Mouse (Mus musculus): ENCODE results near the gene Pianp.

Pianp gene

DNA sequence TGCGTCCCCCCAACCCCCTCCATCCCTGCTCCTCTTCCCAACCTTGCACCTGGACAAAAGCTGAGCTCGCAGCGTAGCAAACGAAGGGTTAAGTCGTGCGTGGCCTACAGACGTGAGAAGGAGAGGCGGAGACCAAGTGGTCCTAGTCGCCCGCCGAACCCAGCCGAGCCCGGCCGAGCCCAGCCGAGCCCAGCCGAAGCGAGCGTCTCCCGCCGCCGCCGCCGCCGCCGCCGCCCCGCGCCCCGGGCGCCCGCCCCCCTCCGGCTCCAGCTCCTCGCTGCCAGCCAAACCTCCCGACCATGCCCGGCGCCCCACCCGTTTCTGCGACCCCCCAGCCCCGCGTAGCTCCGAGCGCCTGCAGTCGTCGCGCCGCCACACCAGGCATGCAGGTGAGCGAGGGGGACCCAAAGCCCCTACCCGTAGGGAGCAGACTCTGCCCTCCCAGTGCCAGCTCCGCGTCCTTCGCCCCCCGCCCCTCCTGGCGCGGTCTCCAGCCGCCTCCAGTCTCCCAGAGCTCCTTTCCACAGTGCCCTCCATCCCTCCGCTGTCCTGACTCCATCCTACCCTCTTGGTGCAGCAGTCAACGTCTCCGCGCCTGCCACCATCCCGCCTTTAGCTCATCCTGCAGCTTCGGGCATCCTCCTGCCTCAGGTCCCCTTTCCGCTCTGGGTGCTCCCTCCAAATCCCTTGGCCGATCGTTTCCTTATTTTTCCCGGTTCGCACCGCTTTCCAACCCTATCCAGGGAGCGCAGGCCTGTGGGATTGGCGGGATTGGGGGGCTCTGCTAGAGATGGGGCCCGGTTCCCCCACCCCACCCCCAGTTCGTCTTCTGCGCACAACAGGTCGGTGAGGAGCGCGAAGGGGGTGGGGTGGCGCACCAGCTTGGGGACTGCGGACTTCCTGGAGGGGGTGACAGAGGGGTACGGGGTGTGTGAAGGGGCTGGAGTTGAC lies at the start of gene Pianp:
Gene Pianp (plus strand): TSS at position 144 of the 951 bp plus-strand sequence.
- in situ Hi-C loops (cut with MboI; ENCODE audit: unreplicated experiment in 2 of 2) = no loop called here

GRCm38 (mm10) chr6:124953991-124954715 lies 42.3 kb upstream of the Pianp start:
- in situ Hi-C loops (cut with MboI; ENCODE audit: unreplicated experiment in 2 of 2) = loop anchor here in 1 of 2 experiments (25.0 kb wide), 1 partner anchor 542 kb away; the partner anchor contains the start of gene Pex5

DNA sequence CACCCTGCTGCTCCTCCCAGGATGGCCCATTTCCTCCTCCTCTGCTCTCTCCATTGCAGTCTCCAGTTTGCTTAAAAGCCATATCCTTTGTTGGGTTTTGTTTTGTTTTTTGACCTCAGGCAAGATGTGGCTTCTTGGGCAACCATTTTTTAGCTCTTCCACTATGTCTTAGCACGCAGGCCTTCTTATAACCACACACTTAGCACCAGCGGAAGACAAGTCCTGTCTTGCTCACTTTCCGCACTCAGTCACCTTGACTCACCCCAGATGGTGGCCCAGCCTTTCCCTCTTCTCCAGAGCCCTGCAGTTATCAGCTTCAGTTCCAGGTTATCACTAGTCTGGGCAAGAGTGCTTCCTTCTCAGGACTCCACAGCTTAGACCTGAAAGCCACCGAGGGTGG lies 41.3 kb upstream of the Pianp start:
- in situ Hi-C loops (cut with MboI; ENCODE audit: unreplicated experiment in 2 of 2) = loop anchor here in 1 of 2 experiments (25.0 kb wide), 1 partner anchor 543 kb away; the partner anchor contains the start of gene Pex5

- in situ Hi-C loops (cut with MboI; ENCODE audit: unreplicated experiment in 2 of 2) = loop anchor here in 1 of 2 experiments (25.0 kb wide), 1 partner anchor 546 kb away; the partner anchor contains the start of gene Pex5
Observed at GRCm38 (mm10) chr6:124958127-124958526, 38.4 kb upstream of the Pianp start.

- in situ Hi-C loops (cut with MboI; ENCODE audit: unreplicated experiment in 2 of 2) = loop anchor here in 1 of 2 experiments (10.0 to 25.0 kb wide), 2 partner anchors 105 to 548 kb away; partner anchors contain the start of genes P3h3 and Pex5
Observed at GRCm38 (mm10) chr6:124959960-124960359, 36.5 kb upstream of the Pianp start.

DNA sequence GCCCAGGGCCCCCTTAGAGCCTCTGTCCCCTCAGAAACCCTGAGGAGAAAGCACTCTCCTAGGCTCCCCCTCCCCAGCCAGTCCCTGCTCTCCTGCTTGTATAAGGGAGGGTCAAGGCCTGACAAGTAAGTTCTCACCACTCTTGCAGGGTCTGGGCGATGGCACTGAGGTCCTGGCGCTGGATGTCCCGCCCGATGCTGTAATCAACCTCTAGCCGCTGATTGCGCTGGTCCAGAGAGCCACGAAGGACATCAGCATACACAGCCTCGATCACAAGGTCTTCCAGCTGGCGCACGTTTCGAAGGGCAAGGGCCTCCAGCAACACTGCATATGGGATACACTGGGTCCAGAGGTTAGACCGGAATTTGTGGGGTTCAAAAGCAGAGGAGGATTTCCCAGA lies 35.5 kb upstream of the Pianp start:
- in situ Hi-C loops (cut with MboI; ENCODE audit: unreplicated experiment in 2 of 2) = loop anchor here in 1 of 2 experiments (10.0 to 25.0 kb wide), 2 partner anchors 106 to 549 kb away; partner anchors contain the start of genes P3h3 and Pex5

DNA sequence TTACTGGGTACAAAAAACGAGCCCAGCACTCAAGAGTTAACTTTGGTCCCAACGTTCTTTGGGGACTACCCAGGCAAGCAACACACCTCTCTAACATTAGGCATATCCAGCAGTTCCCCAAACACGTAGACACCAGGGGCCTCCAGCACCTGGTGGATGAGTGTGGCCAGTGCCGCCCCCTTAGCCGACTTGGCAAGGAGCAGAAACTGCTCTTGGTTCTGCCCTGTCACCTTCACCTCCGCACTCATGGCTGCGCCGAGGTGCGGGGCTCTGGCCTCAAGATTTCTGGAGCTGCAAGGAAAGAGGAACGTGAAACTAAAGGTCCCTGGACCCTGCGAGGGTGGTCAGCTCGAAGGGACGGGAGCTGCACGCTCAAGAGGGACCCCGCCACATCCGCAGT lies 31.9 kb upstream of the Pianp start:
- in situ Hi-C loops (cut with MboI; ENCODE audit: unreplicated experiment in 2 of 2) = loop anchor here in 1 of 2 experiments (10.0 to 25.0 kb wide), 2 partner anchors 110 to 552 kb away; partner anchors contain the start of genes P3h3 and Pex5

DNA sequence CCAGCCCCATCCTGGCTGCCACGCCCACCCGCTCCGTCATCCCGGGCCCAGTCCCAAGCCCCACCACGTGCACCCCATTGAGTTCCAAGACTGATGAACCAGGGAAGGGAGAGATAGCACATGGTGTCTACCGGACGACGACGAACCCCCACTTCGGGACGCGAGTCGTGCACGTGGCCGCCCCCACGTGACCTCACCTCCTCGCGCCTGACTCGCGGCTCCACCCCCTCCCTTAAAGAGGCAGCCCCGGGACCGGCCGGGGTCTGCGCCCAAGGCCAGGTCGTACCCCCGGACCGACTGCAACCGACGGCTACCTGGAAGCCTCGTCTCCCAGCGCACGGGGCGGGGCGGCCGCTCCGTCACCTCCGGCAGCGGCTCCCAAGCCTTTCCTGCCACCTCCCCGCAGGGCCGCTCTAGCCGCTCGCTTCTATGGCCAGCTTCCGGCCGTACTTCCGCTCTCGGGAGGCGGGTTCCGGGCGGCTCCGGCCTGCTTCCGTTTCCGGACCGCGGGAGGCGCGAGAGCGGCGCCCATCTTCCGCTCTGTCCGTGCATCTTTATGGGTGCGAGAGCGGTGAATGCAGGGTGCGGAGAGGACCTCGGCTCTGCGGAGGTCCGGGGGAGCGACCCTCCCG lies 31.3 kb upstream of the Pianp start, which contains the start of gene Cops7a:
Gene Cops7a (minus strand): TSS at position 451 of the 632 bp plus-strand sequence.
- in situ Hi-C loops (cut with MboI; ENCODE audit: unreplicated experiment in 2 of 2) = loop anchor here in 1 of 2 experiments (10.0 to 25.0 kb wide), 2 partner anchors 110 to 553 kb away; partner anchors contain the start of genes P3h3 and Pex5

GRCm38 (mm10) chr6:124965747-124966146 lies 30.7 kb upstream of the Pianp start:
- in situ Hi-C loops (cut with MboI; ENCODE audit: unreplicated experiment in 2 of 2) = loop anchor here in 1 of 2 experiments (10.0 to 25.0 kb wide), 2 partner anchors 111 to 553 kb away; partner anchors contain the start of genes P3h3 and Pex5

DNA sequence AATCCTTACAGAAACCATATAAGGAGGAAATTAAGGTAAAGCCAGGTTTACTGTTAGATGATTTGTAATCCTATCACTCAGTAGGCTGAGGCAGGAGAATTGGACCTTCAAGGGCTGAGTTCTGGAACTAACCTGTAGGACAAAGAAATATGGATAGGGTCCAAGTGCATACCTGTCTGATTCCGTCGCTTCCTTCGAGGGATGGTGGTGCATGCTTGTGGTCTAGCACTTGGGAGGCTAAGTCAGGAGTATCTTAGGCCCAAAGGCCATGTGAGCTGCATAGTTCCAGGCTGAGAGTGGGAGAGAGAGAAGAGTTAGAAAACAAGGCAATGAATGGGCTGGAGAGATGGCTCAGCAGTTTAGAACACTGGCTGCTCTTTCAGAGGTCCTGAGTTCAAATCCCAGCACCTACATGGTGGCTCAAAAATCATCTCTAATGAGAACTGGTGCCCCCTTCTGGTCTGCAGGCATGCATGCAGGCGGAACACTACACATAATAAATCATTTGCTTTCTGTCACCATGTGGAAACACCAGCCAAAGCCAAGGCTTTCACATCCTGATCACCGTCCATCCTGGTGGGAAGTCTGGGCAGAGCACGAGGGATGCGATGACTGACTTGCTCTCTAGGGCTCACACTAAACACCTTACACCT lies 29.9 kb upstream of the Pianp start:
- in situ Hi-C loops (cut with MboI; ENCODE audit: unreplicated experiment in 2 of 2) = loop anchor here in 1 of 2 experiments (10.0 to 25.0 kb wide), 2 partner anchors 112 to 554 kb away; partner anchors contain the start of genes P3h3 and Pex5

DNA sequence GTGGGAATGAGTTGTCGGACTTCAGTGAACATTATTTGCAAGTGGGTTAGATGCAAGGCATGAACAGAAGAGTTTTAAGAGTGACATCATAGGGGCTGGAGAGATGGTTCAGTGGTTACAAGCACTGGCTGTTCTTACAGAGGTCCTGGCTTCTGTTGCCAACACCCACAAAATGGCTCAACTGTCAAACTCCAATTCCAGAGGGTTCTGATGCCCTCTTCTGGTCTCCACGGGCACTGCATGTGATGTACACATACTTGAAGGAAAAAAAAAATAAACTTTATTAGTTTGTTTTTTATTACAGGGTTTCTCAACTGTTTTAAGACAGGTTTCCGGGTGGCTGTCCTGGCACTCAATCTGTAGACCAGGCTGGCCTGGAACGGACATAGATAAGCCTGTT lies 28.7 kb upstream of the Pianp start:
- in situ Hi-C loops (cut with MboI; ENCODE audit: unreplicated experiment in 2 of 2) = loop anchor here in 1 of 2 experiments (10.0 to 25.0 kb wide), 2 partner anchors 113 to 555 kb away; partner anchors contain the start of genes P3h3 and Pex5

DNA sequence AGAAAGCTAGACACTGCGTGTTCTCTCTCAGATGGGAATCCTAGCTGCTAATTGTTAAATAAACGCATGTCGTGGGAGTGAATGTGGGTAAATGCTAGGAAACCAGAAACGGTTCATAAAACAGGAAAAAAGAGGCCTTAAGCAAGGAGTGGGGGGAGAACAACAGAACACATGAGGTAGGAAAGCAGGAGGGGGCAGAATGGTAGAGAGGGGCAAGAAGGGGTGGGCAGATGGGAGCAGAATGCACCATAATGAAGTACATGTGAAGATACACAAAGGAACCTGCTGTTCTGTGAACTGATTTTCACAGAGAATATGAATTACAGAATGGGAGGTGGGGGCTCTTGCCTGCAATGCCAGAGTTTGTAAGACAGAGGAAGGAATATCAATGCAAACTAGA lies 4.3 kb upstream of the Pianp start:
- in situ Hi-C loops (cut with MboI; ENCODE audit: unreplicated experiment in 2 of 2) = no loop called here

DNA sequence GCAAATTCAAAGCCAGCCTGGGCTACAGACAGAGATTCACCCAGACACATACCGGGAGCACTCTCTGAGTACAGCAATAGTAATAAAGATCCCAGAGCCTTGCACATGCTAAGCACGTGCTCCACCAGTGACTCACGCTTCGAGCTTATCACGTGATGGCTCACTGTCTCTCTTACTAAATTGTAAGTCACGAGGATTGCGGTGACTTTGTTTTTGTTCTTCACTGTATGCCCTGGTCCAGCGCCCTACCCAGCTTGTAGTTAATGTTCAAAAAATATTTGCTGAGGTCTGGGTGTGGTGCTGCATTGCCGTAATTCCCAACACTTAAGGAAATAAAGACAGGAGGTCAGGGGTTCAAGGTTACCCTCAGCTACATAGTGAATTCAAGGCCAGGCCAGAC lies 3.1 kb upstream of the Pianp start:
- in situ Hi-C loops (cut with MboI; ENCODE audit: unreplicated experiment in 2 of 2) = no loop called here

GRCm38 (mm10) chr6:124993876-124994275 lies 2.6 kb upstream of the Pianp start:
- in situ Hi-C loops (cut with MboI; ENCODE audit: unreplicated experiment in 2 of 2) = no loop called here

- in situ Hi-C loops (cut with MboI; ENCODE audit: unreplicated experiment in 2 of 2) = no loop called here
Observed at GRCm38 (mm10) chr6:124995246-124995645, 1.2 kb upstream of the Pianp start.

DNA sequence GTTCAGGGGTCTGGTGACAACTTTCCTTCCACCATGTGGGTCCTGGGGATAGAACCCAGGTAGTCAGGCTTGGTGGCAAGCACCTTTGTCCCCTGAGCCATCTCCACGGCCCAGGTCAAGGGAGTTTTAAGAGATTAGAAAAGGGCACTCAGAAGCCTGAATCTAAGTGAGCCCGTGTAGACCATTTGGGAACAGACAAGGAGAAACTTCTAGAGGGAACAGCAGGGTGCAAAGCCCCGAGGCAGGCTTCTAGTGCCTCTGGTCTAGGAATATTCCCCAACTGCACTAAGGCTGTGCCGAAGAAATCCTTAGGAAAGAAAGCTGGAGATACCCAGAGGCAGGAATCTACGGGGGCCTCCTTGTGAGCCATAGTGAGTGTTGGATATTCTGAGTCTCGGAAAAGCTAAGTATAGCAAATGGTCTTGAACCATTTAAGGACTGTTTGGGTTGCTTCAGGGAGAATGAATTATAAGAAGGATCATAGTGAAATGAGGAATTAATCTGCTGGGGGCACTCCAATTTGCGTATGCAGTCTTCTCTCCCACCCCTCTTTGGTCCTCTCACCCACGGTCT lies 577 bp upstream of the Pianp start:
- in situ Hi-C loops (cut with MboI; ENCODE audit: unreplicated experiment in 2 of 2) = no loop called here

DNA sequence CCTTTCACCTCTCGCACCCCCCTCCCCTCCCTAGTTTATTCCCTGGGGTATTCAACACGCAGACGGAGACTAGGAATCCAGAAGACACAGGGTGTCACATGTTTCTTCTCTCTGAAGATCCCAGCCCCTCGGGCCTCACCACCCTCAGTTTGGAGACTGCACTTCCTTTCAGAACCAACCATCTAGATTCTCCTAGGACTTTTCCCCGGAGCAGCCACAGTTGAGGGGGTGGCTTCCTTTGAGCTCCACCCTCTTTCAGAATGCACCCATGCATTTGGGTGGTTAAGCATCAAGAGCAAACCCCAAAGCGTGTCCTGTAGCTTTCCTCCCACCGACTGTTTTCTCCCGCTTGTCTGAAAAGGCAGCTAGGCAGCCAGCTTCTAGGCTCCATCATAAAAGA lies 1.6 kb downstream of the Pianp start:
- in situ Hi-C loops (cut with MboI; ENCODE audit: unreplicated experiment in 2 of 2) = no loop called here

GRCm38 (mm10) chr6:124999091-124999490 lies 2.6 kb downstream of the Pianp start:
- in situ Hi-C loops (cut with MboI; ENCODE audit: unreplicated experiment in 2 of 2) = no loop called here

- in situ Hi-C loops (cut with MboI; ENCODE audit: unreplicated experiment in 2 of 2) = no loop called here
Observed at GRCm38 (mm10) chr6:124999546-124999945, 3.1 kb downstream of the Pianp start.

Data from v-Abl transformed pro-B cells (cell line).